Mouse (Mus musculus): ENCODE measurements around the gene Lasp1.
"Not testable (repeated sequence)": the region's sequence is repeated elsewhere in the genome, so short reads cannot be mapped to it uniquely, and the experiment has no call there.

The Lasp1 gene

DNA sequence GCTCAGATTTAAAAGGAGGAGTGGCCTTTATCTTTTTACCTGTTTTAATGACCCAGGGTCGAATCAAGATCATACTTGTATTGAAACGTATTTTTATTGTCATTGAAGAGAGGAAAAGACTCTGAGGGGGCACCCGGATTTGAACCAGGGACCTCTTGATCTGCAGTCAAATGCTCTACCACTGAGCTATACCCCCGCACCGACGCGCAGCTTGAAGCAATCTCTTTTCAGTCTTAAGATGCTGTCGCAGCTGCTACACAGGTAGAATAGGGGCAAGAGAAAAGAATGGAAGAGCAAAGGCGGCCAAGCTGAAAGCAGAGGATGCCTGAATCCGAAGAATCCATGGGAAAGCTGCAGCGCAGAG is at the start of gene Lasp1:
TSS of gene Lasp1 (plus strand) at position 219 of the 364 bp plus-strand sequence.
- peak; percentile 85 for DNase-seq

DNA sequence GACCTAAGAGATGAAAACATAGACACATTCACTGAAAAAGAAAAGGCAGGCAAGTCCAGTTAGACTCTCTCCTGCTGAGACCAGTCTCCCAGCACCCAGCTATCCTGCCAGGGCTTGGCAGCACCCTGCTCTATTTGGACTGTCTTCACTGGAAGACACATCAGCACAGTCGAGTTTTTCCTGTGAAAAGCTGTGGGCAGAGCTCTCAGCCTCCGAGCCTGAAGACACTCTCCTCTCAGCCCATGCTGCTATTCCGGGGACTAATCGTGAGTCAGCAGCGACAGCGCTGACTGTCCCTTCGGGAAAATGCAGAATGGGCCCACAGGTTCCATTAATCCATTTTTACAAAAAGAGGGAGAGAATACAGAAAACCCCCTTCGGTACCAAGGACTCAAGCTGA is 45.5 kb upstream of the Lasp1 start:
- DNase-seq = peak; percentile 43

DNA sequence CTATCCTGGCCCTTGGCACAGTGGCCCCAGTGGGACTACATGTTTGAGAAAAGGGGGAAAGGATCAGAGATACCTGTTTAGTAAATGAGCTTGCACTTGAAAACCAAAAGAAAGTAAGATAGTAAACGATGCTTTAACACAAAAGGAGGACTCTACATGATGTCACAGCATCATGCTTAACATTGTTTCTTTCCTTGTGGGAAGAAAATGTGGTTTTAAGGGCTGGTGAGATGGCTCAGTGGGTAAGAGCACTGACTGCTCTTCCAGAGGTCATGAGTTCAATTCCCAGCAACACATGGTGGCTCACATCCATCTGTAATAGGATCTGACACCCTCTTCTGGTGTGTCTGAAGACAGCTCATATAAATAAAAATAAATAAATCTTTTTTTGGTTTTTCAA is 40.7 kb upstream of the Lasp1 start:
- no peak for DNase-seq

DNA sequence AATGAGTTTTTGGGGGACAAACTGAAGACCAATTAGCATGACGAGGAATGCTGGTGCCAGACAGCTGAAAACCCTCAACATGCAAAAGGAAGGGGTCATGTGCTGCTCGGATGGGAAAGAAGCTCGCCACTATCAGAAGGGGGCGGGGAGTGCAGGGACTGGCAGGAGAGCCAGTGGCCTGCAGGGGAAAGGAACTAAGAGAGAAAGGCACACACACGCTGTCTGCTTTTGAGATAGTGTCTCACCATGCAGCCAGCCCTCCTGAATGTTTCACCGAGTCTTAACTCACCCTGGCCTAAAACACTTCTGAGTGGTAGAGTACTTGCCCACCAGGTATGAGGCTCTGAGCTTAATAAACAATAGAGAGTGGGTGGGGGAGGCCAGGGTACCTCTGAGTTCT is 39.9 kb upstream of the Lasp1 start:
- DNase-seq = no peak

DNA sequence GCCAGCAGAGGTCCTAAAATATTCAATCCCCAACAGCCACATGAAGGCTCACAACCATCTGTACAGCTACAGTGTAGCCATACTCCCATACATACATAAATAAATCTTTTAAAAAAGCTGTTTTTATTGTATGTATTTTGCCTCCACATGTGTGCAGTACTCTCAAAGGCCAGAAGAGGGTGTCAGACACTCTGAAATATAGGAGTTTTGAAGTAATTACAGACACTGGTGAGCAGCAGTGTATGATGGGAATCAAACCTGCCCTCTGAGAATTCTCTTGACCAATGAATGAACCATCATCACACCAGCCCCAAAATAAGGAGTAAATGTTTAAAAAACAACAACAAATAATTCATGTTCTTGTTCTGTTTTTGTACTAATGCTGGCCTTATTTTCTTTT is 37.2 kb upstream of the Lasp1 start:
- DNase-seq = no peak

DNA sequence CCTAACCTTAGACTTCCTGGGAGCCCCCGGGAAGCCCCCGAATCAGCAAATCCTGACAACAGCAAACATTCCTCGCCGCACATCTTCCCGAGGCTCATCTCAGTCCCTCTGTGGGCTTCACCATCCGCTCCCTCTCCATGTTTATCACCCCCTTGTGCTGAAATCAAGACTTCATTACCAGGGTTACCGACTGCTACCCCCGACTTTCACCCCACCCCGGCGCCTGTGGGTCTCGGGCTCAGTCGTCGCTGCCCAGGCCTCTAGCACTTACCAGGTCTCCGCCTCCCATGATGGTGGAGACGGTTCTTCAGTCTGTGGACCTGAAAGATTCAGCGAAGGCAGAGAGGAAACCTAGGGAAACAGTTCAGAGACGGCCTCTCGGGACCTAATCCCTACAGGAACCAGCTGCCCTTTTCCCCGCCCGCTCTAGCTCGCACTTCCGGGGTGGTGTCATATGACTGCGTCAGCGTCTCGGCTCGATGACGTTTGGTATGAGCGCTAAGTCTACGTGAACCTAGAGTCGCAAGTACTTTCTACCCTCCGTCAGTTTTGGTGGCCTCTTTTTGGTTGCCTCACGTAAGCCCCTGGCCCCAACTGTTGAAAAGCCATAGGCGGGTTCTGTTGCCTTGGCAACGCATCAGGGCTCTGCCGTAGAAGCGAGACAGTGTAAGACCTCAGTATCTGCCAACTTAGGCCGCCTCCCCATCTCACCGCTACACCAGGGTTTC is 32.5 kb upstream of the Lasp1 start, which contains the start of gene Cwc25:
TSS of gene Cwc25 (minus strand) at position 403 of the 728 bp plus-strand sequence.
- peak; percentile 95 for DNase-seq

DNA sequence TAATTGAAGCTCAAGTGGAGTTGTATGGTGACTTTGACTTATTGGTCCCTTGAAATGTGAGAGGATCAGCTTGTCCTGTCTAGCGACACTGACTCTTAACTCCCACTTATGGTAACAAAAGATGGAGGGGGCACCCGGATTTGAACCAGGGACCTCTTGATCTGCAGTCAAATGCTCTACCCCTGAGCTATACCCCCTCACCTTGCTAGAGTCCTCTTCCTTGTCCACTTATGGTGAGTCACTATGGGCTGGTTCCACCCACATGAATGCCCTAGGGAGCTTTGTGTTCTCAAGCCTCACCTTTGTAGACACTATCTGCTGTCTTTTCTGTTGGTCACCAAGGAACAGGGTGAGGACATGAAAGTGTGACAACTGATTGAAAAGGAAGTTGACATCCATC is 29.1 kb upstream of the Lasp1 start:
- no peak for DNase-seq

DNA sequence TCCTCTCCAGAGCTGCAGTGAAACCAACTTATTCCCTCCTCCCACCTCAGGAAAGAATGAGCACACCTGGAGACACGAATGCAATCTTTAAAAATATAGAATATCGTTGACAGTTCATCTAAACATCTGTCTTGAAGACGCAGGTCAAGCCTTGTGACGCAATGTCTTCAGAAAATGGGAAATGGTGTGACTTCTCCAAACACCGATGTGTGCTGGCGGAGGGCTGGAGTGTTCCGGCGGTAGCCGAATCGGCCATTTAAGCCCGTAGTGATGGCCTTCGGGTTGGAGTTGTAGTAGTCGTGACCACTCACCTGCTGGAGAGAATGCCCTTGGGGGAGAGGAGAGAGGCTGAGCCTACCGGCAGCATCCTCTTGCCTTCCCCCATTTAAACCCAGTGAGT is 27.4 kb upstream of the Lasp1 start:
- no peak for DNase-seq

DNA sequence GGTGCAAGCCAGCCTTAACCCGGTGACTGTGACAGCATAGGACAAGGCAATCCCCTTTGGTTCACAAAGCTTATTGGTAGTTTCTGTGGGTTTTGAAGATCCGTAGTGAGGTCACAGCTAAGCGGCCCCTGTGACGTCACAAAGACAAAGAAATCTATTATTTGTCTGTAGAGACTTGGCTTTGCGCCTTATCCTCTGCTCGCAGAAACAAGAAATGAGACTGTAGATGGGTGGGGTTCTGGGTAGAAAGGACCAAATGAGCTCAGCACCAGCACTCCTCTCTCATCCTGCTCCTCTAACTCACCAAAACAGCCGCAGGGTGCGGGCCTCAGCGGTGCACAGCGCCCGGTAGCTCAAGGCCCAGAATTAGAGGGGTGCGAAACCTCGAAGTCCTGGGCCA is 23.6 kb upstream of the Lasp1 start:
- no peak for DNase-seq

DNA sequence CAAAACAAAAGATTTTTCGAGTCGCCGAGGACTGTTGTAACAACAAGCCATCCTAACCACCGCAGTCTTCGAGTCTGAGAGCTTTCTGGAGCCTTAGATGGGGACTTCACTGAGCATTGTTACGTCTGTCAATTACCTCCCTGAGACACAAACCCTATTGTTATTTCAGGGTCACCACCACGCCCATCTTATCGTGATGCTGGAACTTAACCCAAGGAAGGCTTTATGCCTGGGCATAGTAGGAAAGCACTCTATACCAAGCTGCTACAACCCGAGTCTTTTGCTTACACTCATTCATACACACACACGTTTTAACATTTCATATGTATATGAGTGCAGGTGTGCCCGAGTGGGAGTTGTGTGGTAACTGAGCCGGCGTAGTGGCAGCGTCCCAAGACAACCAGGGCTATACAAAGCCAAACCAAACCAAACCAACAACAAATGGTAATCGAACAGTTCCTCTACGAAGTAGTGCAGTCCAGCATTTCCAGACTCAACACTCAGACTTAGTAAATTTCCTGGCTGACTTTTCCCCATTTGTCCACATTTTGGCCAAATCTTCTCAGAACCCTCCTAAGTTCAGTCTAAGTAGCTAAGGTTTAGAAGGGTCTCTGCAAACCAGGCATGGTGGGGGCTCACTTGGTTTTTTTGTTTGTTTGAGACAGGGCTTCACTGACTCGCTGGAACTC is 22.8 kb upstream of the Lasp1 start, which contains the start of gene 1700001P01Rik:
TSS of gene 1700001P01Rik (minus strand) at position 111 of the 689 bp plus-strand sequence.
- no peak for DNase-seq

DNA sequence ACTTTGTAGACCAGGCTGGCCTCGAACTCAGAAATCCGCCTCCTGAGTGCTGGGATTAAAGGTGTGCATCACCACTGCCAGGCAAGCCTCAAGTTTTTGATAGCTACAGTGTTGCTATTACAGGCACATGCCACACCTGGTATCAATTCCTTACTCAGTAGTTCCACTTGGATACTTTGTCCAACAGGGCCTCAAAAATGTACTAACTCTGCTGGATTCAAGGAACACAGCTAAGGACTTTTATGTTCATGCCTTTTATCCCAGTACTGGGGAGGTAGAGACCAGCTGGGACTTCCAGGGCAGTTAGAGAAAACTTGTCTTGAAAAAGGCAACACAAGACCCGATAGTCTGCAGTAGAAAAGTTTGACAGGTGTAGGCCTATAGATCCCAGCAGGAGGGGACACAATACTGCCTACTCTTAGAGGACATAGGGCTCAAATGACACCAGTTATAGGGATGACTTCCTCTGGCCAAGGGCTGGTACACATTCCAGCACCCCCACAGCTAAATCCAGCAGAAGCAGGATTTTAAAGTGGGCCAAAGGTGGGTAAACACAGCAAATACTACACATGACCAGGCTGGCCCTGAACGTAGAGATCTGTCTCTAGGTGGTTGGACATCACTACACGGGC is 22.2 kb upstream of the Lasp1 start:
- DNase-seq = no peak

DNA sequence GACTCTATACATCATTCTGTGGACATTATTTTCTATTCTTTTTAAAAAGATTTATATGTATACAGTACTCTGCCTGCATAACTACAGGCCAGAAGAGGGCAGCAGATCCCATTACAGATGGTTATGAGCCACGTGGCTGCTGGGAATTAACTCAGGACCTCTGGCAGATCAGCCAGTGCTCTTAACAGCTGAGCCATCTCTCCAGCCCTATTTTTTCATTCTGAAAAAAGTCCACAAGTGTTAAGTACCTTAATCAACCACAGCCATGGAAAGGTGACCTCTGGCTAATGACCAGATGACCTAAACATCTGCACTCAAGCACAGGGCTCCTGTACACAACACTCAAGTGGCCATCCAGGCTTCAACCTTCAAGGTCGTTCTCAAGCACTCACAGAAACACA is 21.7 kb upstream of the Lasp1 start:
- DNase-seq = no peak

DNA sequence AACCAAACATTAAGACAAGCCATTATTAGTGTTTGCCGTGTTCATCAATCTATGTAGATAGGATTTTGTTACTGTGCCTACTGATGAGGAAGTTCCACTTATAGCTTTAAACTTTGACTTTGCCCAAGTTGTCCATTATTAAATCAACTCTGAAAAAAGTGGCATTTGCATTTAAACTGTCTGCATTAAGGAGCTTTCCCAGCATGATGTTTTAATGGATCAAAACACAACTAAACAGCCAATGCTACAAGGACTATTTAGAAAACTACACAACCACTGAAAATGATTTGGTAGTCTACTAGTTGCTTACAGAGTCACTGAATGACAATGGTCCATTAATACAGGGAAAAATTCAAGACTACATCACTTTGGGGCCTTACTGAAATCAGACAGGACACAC is 19.9 kb upstream of the Lasp1 start:
- DNase-seq = no peak

DNA sequence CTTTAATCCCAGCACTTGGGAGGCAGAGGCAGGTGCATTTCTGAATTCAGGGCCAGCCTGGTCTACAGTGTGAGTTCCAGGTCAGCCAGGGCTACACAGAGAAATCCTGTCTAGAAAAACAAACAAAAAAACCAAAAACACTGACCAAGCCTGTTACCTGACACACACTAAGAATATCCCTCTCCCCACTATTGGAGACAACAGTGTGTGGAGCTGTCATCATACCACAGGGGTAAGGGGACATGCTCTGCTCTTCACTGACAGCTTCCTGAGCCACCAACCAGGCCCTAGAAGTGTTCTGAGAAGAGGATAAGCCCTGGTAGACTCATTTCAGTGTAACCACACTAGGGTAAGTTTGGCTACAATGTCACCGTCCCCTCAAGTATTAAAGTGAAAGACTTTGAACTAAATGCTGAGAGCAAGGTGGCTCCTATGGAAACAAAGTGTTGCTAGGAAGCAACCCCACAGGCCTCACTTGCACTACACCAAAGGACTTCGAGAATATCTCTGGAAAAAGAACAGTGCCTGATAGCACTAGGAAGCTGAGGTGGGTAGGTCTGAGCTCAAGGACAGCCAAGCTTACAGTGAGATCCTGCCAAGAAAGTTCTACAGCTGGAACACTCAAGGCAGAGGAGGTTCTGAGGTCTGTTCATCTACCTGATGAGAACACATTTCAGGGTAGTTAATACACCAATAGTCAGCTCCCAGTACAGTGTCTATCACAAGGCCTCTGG is 18.7 kb upstream of the Lasp1 start:
- DNase-seq = no peak

DNA sequence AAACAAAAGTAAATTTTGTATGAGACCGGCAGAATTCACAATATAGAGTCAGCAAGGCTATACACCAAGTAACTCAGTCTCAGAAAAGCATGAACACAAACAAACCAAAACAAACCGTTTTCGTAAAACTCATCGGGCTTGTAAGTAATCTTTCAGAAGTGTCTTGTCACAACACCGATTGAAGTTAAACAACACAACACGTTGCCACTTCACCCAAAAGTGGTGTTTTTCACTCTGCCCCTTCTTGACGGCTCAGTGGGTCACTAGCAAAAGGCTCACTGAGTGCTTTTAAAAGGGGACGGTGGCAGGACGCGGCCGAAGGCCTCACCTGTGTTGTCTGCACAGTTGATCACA is 17.3 kb upstream of the Lasp1 start:
- no peak for DNase-seq

DNA sequence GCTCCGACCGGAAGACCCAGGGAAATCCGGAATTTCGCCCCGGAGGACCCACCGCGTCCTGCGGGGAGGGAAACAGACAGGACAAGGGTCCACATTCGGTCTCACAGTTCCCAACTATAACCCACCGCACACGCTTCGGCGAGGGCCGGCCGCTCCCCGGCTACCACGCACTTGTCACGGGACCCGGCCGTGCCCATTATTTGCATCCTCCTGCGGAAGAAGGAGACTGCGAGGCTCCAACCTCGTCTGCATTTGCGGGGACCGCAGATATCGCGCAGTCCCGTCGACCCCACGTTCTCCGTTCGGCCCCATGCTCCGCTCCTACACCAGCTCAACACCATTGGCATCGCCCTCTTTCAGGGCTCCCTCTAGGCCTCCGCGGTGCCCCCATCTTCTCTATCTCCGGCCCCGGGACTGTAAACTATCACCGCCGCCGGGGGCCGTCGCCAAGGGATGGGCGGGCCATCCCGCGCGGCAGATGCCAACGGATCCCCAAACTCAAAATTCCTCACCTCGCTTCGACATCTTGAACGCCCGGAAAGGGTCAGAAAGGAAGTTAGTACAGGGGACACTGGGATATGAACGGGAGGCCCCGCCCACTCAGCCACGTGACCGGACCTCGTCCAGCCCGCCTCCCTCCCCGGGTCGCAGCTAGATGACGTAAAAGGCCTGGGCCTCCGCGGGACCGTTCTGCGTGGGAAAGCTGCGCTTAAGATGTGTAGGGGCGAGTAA is 16.8 kb upstream of the Lasp1 start, which contains the start of gene Rpl23:
TSS of gene Rpl23 (minus strand) at position 606 of the 732 bp plus-strand sequence.
- peak; percentile 99 for DNase-seq

DNA sequence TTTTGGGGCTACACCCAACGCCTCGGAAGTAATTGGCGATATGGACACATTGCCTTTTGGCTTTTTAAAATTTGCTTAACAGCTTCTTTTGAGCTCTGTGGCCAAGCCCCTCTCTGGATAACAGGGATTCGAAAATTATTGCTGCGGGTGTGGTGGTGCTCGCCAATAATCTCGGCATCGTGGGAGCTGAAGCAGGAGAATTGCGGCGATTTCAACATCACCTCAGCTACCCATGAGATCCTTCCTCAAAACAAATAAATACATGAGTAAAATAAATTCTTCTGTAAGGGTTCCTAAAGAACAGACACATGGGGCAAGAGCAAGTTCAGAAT is 16.3 kb upstream of the Lasp1 start:
- DNase-seq = no peak

DNA sequence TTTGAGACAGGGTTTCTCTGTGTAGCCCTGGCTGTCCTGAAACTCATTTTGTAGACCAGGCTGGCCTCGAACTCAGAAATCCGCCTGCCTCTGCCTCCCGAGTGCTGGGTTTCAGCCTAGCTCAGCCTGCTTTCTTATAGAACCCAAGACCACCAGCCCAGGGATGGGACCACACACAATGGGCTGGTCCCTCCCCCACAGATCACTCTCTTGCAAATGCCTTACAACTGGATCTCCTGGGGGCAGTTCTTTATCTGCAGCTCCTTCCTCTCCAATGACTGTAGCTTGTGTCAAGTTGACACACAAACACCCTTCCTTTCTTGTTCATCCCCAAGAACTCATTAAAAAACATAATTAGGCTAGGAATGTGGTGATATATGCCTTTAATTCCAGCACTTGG is 10.8 kb upstream of the Lasp1 start:
- no peak for DNase-seq

DNA sequence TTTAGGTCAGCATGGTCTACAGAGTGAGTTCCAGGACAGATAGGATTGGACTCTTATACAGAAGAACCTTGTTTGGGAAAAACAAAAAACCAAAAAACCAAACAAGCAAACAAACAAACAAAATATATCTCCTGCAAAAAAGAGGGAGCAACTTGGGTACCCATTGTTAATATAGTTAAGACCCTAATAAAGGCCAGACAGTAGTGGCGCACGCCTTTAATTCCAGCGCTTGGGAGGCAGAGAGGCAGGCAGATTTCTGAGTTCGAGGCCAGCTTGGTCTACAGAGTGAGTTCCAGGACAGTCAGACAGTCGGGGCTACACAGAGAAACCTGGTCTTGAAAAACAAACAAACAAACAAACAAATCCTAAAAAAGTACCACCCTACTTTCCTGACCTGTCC is 9.1 kb upstream of the Lasp1 start:
- DNase-seq = no peak

DNA sequence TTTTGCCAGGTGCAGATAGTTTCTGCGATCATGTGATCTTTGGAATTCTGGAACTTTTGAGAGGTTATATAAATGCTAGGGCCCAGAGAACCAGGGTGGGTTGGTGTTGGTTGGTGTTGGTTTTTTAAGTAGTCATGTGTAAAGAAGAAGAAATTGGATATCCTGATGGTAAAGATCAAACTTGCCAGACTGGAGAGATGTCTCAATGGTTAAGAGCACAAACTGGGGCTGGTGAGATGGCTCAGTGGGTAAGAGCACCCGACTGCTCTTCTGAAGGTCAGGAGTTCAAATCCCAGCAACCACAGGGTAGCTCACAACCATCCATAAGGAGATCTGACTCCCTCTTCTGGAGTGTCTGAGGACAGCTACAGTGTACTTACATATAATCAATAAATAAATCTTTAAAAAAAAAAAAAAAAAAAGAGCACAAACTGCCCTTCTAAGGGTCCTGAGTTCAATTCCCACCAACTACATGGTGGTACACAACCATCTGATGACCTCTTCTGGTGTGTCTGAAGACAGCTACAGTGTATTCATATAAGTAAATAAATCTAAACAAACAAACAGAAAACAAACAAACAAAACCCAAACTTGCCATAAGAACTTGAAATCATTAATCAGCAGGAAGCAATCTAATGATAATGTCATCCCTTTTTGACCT is 7.9 kb upstream of the Lasp1 start:
- DNase-seq = not testable (repeated sequence)

DNA sequence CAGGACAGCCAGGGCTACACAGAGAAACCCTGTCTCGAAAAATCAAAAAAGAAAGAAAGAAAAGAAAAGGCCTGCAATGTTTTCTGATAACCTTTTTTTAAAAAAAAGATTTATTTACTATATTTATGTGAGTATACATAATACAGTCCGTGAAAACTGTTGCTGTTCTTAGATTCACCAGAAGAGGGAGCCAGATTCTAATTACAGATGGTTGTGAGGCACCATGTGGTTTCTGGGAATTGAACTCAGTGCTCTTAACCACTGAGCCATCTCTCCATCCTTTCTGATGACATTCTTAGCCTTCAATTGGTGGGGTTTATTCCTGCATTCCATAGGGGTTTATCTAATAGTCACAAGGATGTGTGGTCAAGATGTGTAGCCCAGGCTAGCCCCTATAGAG is 5.6 kb upstream of the Lasp1 start:
- DNase-seq = no peak

DNA sequence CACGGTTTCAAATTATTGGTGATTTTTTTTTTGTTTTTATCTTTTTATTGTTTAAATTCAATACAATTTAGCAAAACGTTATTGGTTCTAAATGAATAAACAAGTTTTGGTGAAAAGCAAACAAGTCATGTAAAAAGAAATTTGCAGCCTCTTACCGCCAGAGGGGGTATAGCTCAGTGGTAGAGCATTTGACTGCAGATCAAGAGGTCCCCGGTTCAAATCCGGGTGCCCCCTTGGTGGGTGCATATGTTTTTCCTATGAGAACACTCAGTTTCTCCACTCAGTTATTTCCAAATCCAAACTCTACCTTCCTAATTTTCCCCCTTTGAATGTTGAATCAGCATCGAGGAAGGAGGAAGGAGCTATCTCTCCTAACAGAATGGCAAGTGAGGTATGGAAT is 1.9 kb upstream of the Lasp1 start:
- peak; percentile 70 for DNase-seq

Measured in right cerebral cortex, postnatal 25 days (tissue).